Mouse (Mus musculus): ENCODE data around the gene Bola1. TPM values are rescaled to one million over a fixed set of nuclear protein-coding genes. Genes with fewer than 3 reads are reported as not detected.

Bola1 gene
- polyA plus RNA-seq, 1 experiment, result 38.3 TPM

- Histone ChIP-seq H3K4me3 (ENCODE audit: control insufficient read depth, low read depth, low read length) (no peak overlapping the region), H3K36me3 (ENCODE audit: control insufficient read depth, insufficient read depth, low read length) (no peaks in the 10 kb centered on the region; the same call in 1 of the 2 replicates), H3K4me1 (ENCODE audit: control insufficient read depth, insufficient read depth, low read length) (no peaks in the 10 kb centered on the region; the same call in 1 of the 2 replicates), H3K27ac (ENCODE audit: control insufficient read depth, insufficient read depth, low read depth, low read length) (no peak overlapping the region), H3K27me3 (ENCODE audit: control insufficient read depth, insufficient read depth, low read length) (no peaks in the 10 kb centered on the region)
- TF ChIP-seq POLR2A (IDR thresholded peaks at IDR 0.05; ENCODE audit: control insufficient read depth, low read depth, low read length) (no peak), CTCF (IDR thresholded peaks at IDR 0.05; ENCODE audit: control insufficient read depth, insufficient read depth, insufficient replicate concordance, low read depth, low read length) (no peak)
Measured at GRCm38 (mm10) chr3:96155501-96155900, 64.0 kb downstream of the Bola1 start.

- H3K36me3 ChIP-seq (ENCODE audit: control insufficient read depth, insufficient read depth, low read length), result no peaks in the 10 kb centered on the region; the same call in none of the 2 replicates
- no peaks in the 10 kb centered on the region for H3K27me3 ChIP-seq (ENCODE audit: control insufficient read depth, insufficient read depth, low read length)
- no peak overlapping the region for H3K4me3 ChIP-seq (ENCODE audit: control insufficient read depth, low read depth, low read length)
- H3K27ac ChIP-seq (ENCODE audit: control insufficient read depth, insufficient read depth, low read depth, low read length), result no peak overlapping the region
- TF ChIP-seq CTCF (IDR thresholded peaks at IDR 0.05; ENCODE audit: control insufficient read depth, insufficient read depth, insufficient replicate concordance, low read depth, low read length), result no peak
- no peak for TF ChIP-seq POLR2A (IDR thresholded peaks at IDR 0.05; ENCODE audit: control insufficient read depth, low read depth, low read length)
- no peaks in the 10 kb centered on the region for H3K4me1 ChIP-seq (ENCODE audit: control insufficient read depth, insufficient read depth, low read length)
Measured at GRCm38 (mm10) chr3:96152611-96153010, 66.9 kb downstream of the Bola1 start.

GRCm38 (mm10) chr3:96151836-96152235 is 67.7 kb downstream of the Bola1 start:
- no peak overlapping the region for H3K4me3 ChIP-seq (ENCODE audit: control insufficient read depth, low read depth, low read length)

GRCm38 (mm10) chr3:96147950-96148349 is 71.6 kb downstream of the Bola1 start:
- TF ChIP-seq POLR2A (IDR thresholded peaks at IDR 0.05; ENCODE audit: control insufficient read depth, low read depth, low read length) (no peak), CTCF (IDR thresholded peaks at IDR 0.05; ENCODE audit: control insufficient read depth, insufficient read depth, insufficient replicate concordance, low read depth, low read length) (no peak)
- Histone ChIP-seq H3K4me3 (ENCODE audit: control insufficient read depth, low read depth, low read length) (no peak overlapping the region), H3K4me1 (ENCODE audit: control insufficient read depth, insufficient read depth, low read length) (no peaks in the 10 kb centered on the region), H3K27me3 (ENCODE audit: control insufficient read depth, insufficient read depth, low read length) (no peaks in the 10 kb centered on the region), H3K36me3 (ENCODE audit: control insufficient read depth, insufficient read depth, low read length) (no peaks in the 10 kb centered on the region; the same call in none of the 2 replicates), H3K27ac (ENCODE audit: control insufficient read depth, insufficient read depth, low read depth, low read length) (no peak overlapping the region)

More at GRCm38 (mm10) chr3:96151836-96152235, 67.7 kb downstream of the Bola1 start:
- no peak for TF ChIP-seq POLR2A (IDR thresholded peaks at IDR 0.05; ENCODE audit: control insufficient read depth, low read depth, low read length)
- TF ChIP-seq CTCF (IDR thresholded peaks at IDR 0.05; ENCODE audit: control insufficient read depth, insufficient read depth, insufficient replicate concordance, low read depth, low read length), result no peak
- Histone ChIP-seq H3K27ac (ENCODE audit: control insufficient read depth, insufficient read depth, low read depth, low read length) (no peak overlapping the region), H3K27me3 (ENCODE audit: control insufficient read depth, insufficient read depth, low read length) (no peaks in the 10 kb centered on the region), H3K36me3 (ENCODE audit: control insufficient read depth, insufficient read depth, low read length) (no peaks in the 10 kb centered on the region; the same call in none of the 2 replicates), H3K4me1 (ENCODE audit: control insufficient read depth, insufficient read depth, low read length) (no peaks in the 10 kb centered on the region)

Other genes starting within 250 kb of the Bola1 start
- 43.8 and 55.7 TPM in 2 replicates for gene Plekho1, start 223.7 kb downstream of the Bola1 start, polyA plus RNA-seq (2012; rRNA removed)
- 3.3 and 4.1 TPM in 2 replicates for gene Vps45, start 161.2 kb downstream of the Bola1 start, polyA plus RNA-seq (2012; rRNA removed)
- gene Otud7b, start 115.2 kb downstream of the Bola1 start, polyA plus RNA-seq (2012; rRNA removed), result 46.0 and 46.1 TPM in 2 replicates
- gene Mtmr11, start 57.7 kb downstream of the Bola1 start, polyA plus RNA-seq (2012; rRNA removed), result 0.93 and 1.1 TPM in 2 replicates
- 141 and 143 TPM in 2 replicates for gene Sf3b4, start 47.4 kb downstream of the Bola1 start, polyA plus RNA-seq (2012; rRNA removed)
- gene Sv2a, start 38.6 kb downstream of the Bola1 start, polyA plus RNA-seq (2012; rRNA removed), result 0.54 and 1.7 TPM in 2 replicates
- 3.7 and 3.9 TPM in 2 replicates for gene Hist2h2ab, start 156 bp upstream of the Bola1 start, polyA plus RNA-seq (2012; rRNA removed)
- 7.3 and 9.4 TPM in 2 replicates for gene Hist2h2ac, start 1.2 kb upstream of the Bola1 start, polyA plus RNA-seq (2012; rRNA removed)
- gene Hist2h2be, start 1.4 kb upstream of the Bola1 start, polyA plus RNA-seq (2012; rRNA removed), result 11.3 and 13.0 TPM in 2 replicates
- gene Hist2h3c2, start 19.4 kb upstream of the Bola1 start, polyA plus RNA-seq (2012; rRNA removed), result 18.0 and 18.3 TPM in 2 replicates
- 37.8 and 209 TPM in 2 replicates for gene Hist2h2aa2, start 20.6 kb upstream of the Bola1 start, polyA plus RNA-seq (2012; rRNA removed)
- gene Hist2h2aa1, start 25.8 kb upstream of the Bola1 start, polyA plus RNA-seq (2012; rRNA removed), result 1,076 and 1,288 TPM in 2 replicates
- not detected in 2 replicates for gene Hist2h3c1, start 27.0 kb upstream of the Bola1 start, polyA plus RNA-seq (2012; rRNA removed)
- gene Hist2h4, start 43.6 kb upstream of the Bola1 start, polyA plus RNA-seq (2012; rRNA removed), result 0.42 and 0.43 TPM in 2 replicates
- 5.0 and 6.2 TPM in 2 replicates for gene Hist2h3b, start 48.9 kb upstream of the Bola1 start, polyA plus RNA-seq (2012; rRNA removed)
- 1.4 and 1.6 TPM in 2 replicates for gene Hist2h2bb, start 50.0 kb upstream of the Bola1 start, polyA plus RNA-seq (2012; rRNA removed)
- gene Fcgr1, start 74.3 kb upstream of the Bola1 start, polyA plus RNA-seq (2012; rRNA removed), result 0.19 and 0.23 TPM in 2 replicates
- 4.7 and 5.5 TPM in 2 replicates for gene BC107364, start 232.6 kb upstream of the Bola1 start, polyA plus RNA-seq (2012; rRNA removed)

Data from testis, adult 2 months (tissue).